Mouse (Mus musculus): ENCODE results near the gene 1700029F12Rik.

DNA sequence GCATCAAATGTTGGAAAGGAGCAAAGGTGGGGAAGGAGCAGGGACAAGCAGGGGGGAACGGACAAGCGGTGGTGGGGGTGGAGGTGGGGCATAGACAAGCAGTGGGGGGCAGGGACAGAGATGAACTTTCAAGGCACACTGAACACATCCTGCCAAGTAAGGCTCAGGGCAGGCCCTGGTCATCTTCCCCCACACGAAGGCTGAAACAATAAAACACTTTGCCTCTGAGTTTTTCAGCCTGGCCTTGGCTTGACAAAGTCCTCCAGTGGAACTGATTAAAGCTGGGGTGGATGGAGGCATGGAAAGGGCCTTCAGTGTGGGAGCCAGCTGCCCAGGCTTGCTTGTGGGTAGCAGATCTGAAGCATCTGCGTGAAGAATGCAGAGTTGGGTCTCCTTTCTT lies 23.7 kb upstream of the 1700029F12Rik start:
- TF ChIP-seq POLR2A (IDR thresholded peaks at IDR 0.05; ENCODE audit: low read depth, low read length) = no peak
- no peak for TF ChIP-seq CTCF (IDR thresholded peaks at IDR 0.05; ENCODE audit: extremely low read depth, insufficient read depth, insufficient read length, insufficient replicate concordance)

Measured in spleen, adult 2 months (tissue).